Mouse (Mus musculus) liver, embryonic 15.5 days (tissue): ENCODE results near the gene Dusp7. TPM values are rescaled to one million over a fixed set of nuclear protein-coding genes. Genes with fewer than 3 reads are reported as not detected.

ENCODE experiments used
- ATAC-seq: fragments of 200-750 bp; cut with Nextera tagmentation; 2 replicates; pipeline ENCODE4 v1.8.0; 2017; ENCODE audit warnings: moderate number of reproducible peaks, mild to moderate bottlenecking, moderate library complexity; ENCODE audit not compliant: insufficient read depth
- H3K27ac ChIP-seq: fragments of 300-500 bp; sonication (generic); replicated peaks from 2 replicates; pipeline ENCODE4 v1.5.1; 2015; ENCODE audit warnings: mild to moderate bottlenecking, inconsistent platforms
- H3K27me3 ChIP-seq: fragments of 300-500 bp; sonication (generic); 2 replicates; pipeline ENCODE4 v1.6.1; 2015; ENCODE audit warnings: mild to moderate bottlenecking, inconsistent platforms
- H3K36me3 ChIP-seq: fragments of 300-500 bp; sonication (generic); replicated peaks from 2 replicates; pipeline ENCODE4 v1.6.1; 2015; ENCODE audit warnings: moderate library complexity, mild to moderate bottlenecking, inconsistent platforms
- H3K4me1 ChIP-seq: fragments of 300-500 bp; sonication (generic); replicated peaks from 2 replicates; pipeline ENCODE4 v1.6.1; 2015; ENCODE audit warnings: inconsistent platforms
- H3K4me2 ChIP-seq: fragments of 300-500 bp; sonication (generic); 2 replicates; pipeline ENCODE4 v1.6.1; 2015; ENCODE audit warnings: moderate library complexity, mild to moderate bottlenecking, inconsistent platforms
- H3K4me3 ChIP-seq: fragments of 300-500 bp; sonication (generic); replicated peaks from 2 replicates; pipeline ENCODE4 v1.5.1; 2015; ENCODE audit warnings: mild to moderate bottlenecking, inconsistent platforms
- H3K9ac ChIP-seq: fragments of 300-500 bp; sonication (generic); 2 replicates; pipeline ENCODE4 v1.6.1; 2015; ENCODE audit warnings: moderate library complexity, mild to moderate bottlenecking, inconsistent platforms
- H3K9me3 ChIP-seq: fragments of 300-500 bp; sonication (generic); replicated peaks from 2 replicates; pipeline ENCODE4 v1.6.1; 2016; ENCODE audit warnings: inconsistent platforms
- WGBS: fragments of 180-500 bp; shearing (Covaris S2); methylation state at CpG from one replicate; pipeline ENCODE4 v1.1.7; 2015; ENCODE audit warnings: mixed read lengths; ENCODE audit not compliant: insufficient replicate concordance; 5-methylcytosine and 5-hydroxymethylcytosine counted together
- polyA plus RNA-seq: library from polyadenylated mRNA; unstranded; fragments of >200 nt; fragmentation: Nextera tagmentation; extraction: Ambion mirVana; gene quantifications from 2 replicates; pipeline ENCODE4 v1.2.1, GENCODE M21; 2015

The Dusp7 gene
- polyA plus RNA-seq, 1 experiment from 2014 or later, result 3.4 TPM

GRCm38 (mm10) chr9:106392828-106393527, 24.5 kb downstream of the Dusp7 start:
- Histone ChIP-seq H3K4me1 (peaks cover 34% of the 10 kb centered on the region), H3K9me3 (no peaks in the 10 kb centered on the region)

GRCm38 (mm10) chr9:106393548-106393947, 25.1 kb downstream of the Dusp7 start:
- WGBS, result 48% methylated on average over 8 of the region's 8 CpGs
- ATAC-seq, result no peak
- Histone ChIP-seq H3K27me3 (no peaks in the 10 kb centered on the region; the same call in 1 of the 2 replicates), H3K9me3 (no peaks in the 10 kb centered on the region), H3K36me3 (no peaks in the 10 kb centered on the region), H3K4me1 (peaks cover 37% of the 10 kb centered on the region), H3K4me3 (no peak overlapping the region), H3K4me2 (no peak overlapping the region), H3K27ac (no peak overlapping the region), H3K9ac (no peak overlapping the region)

More at GRCm38 (mm10) chr9:106392828-106393527, 24.5 kb downstream of the Dusp7 start:
- Histone ChIP-seq H3K9ac (no peak overlapping the region), H3K36me3 (no peaks in the 10 kb centered on the region), H3K27ac (no peak overlapping the region), H3K4me3 (no peak overlapping the region), H3K4me2 (no peak overlapping the region), H3K27me3 (no peaks in the 10 kb centered on the region; the same call in 1 of the 2 replicates)
- 63% methylated on average over 11 of the region's 11 CpGs for WGBS
- ATAC-seq, result no peak

DNA sequence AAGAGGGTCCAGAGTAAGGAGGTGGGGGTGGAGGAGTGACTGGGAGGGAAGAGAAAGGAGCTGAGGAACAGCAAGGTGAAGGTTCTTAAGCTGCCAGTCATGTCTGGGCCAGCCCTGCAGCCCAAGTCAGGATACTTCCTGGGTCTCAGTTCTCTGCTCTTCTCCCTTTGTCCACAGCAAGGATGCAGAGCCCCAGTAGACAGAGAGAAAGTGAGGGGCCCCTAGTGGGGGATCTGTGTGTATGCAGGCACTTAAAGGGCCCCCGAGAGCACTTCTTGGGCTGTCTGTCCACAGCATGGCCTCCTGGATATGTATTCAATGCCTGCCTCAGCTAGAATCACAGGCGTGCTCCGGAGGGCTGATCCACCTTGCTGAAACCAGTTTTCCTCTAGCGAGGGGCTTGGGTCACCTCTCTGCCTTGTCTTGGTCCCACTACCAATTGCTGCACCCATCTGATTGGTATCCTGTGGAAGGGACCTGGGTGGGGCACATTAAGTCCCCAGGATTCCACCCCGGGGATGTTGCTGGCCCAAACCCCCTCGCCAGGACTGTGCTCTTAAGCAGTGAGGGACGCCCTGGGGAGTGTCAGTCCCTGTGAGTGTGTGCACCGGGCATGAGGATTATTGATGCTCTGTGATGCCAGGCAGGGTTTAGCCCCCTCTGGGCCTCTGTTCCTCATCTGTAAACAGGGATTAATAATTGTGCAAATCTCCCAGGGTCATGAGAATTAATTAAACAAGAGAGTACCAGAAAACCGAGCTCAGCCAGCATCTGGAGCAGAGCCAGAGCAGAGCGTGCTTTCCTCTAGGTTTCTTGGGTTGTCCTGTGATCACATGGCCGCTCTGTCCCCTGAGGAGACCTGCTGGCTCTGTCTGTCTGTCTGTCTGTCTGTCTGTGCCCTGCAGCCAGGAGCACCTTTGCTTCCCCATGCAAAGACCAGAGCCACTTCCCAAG, 26.5 kb downstream of the Dusp7 start:
- no peak for ATAC-seq
- Histone ChIP-seq H3K4me1 (peaks cover 51% of the 10 kb centered on the region), H3K4me3 (no peak overlapping the region), H3K9ac (no peak overlapping the region), H3K27ac (no peak overlapping the region), H3K9me3 (no peaks in the 10 kb centered on the region), H3K27me3 (no peaks in the 10 kb centered on the region; the same call in 1 of the 2 replicates), H3K4me2 (no peak overlapping the region), H3K36me3 (no peaks in the 10 kb centered on the region)
- WGBS, result 58% methylated on average over 11 of the region's 11 CpGs

DNA sequence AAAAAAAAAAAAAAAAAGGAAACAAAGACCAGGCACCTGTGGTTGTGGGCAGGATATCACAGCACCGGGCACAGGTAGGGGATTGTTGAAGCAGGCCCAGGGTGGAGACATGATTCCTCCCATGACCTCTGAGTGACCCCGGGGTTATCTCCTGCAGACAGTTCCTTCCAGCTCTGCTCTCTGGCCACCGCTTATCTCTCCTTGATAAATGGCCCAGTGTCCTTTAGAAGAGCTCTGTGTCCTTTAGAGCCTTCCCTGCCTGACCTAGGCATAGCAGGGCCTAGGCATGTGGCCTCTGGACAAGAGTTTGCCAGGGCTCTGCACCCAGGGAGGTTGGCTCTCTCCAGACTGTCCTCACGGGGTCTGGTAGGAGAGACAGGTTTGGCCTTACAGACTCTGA, 29.3 kb downstream of the Dusp7 start:
- no peaks in the 10 kb centered on the region; the same call in 1 of the 2 replicates for H3K27me3 ChIP-seq
- H3K27ac ChIP-seq, result peak overlapping the region; percentile 84
- 21% methylated on average over 4 of the region's 4 CpGs for WGBS
- peak; percentile 35 for ATAC-seq
- no peak overlapping the region for H3K4me3 ChIP-seq
- peak overlapping the region; percentile 47 for H3K9ac ChIP-seq
- H3K36me3 ChIP-seq, result no peaks in the 10 kb centered on the region
- no peaks in the 10 kb centered on the region for H3K9me3 ChIP-seq
- peak overlapping the region; percentile 46 for H3K4me2 ChIP-seq
- H3K4me1 ChIP-seq, result peaks cover 79% of the 10 kb centered on the region

DNA sequence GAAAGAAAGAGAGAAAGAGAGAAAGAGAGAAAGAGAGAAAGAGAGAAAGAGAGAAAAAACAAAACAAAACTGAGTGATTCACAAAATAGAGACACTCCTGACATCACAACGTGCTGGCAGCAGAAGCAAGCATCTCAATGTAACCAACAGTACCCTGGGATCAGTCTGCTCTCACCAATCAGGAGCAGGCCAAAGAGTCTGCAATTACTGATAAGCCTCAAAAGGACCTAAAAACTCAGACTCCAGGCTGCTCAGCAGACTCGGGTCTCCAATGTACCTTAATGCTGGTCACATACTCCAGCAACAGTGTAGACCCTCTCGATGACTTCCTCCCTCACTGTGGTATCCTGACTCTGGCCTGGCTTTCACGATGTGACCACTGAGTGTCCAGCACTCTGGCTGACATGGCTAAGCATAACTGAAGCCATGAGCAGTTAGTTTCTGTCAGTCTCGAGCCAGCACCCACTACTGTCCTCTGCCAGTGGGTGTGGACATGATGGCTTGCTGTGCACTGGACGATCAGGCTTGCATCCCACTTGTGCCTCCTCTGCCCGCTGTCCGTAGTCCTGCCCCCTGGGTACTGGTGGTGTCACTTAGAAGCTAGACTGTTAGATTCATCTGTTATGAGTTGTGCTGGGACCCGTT, 30.4 kb downstream of the Dusp7 start:
- Histone ChIP-seq H3K27me3 (no peaks in the 10 kb centered on the region; the same call in 1 of the 2 replicates), H3K4me1 (peaks cover 80% of the 10 kb centered on the region), H3K4me3 (peak overlapping the region; percentile 17; the same call in 1 of the 2 replicates), H3K27ac (peak overlapping the region; percentile 95), H3K4me2 (peak overlapping the region; percentile 67), H3K9ac (peak overlapping the region; percentile 47), H3K9me3 (no peaks in the 10 kb centered on the region), H3K36me3 (no peaks in the 10 kb centered on the region)
- ATAC-seq, result peak; percentile 91
- WGBS, result 33% methylated on average over 9 of the region's 9 CpGs

DNA sequence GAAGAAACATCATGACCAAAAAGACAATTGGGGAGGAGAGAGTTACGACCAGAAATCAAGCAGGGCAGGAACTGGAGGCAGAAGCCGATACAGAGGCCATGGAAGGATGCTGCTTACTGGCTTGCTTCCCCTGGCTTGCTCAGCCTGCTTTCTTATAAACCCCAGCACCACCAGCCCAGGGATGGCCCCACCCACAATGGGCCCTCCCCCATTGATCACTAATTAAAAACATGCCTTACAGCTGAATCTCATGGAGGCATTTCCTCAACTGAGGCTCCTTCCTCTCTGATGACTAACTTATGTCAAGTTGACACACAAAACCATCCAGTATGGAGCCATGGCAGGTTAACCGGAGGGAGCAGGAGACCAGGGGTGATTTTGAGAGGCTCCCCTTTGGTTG, 31.4 kb downstream of the Dusp7 start:
- Histone ChIP-seq H3K9me3 (no peaks in the 10 kb centered on the region), H3K4me1 (peaks cover 72% of the 10 kb centered on the region), H3K27me3 (no peaks in the 10 kb centered on the region; the same call in 1 of the 2 replicates), H3K9ac (no peak overlapping the region), H3K36me3 (no peaks in the 10 kb centered on the region), H3K27ac (peak overlapping the region; percentile 95), H3K4me3 (no peak overlapping the region), H3K4me2 (peak overlapping the region; percentile 67; the same call in 1 of the 2 replicates)
- no peak for ATAC-seq
- WGBS, result 89% methylated on average over 3 of the region's 3 CpGs

- Histone ChIP-seq H3K36me3 (no peaks in the 10 kb centered on the region), H3K9ac (no peak overlapping the region), H3K4me1 (peaks cover 68% of the 10 kb centered on the region), H3K4me3 (no peak overlapping the region), H3K4me2 (peak overlapping the region; percentile 28; the same call in 1 of the 2 replicates), H3K27me3 (no peaks in the 10 kb centered on the region), H3K27ac (peak overlapping the region; percentile 66), H3K9me3 (no peaks in the 10 kb centered on the region)
- ATAC-seq, result peak; percentile 42
- 31% methylated on average over 5 of the region's 5 CpGs for WGBS
Measured at GRCm38 (mm10) chr9:106402149-106402548, 33.7 kb downstream of the Dusp7 start.

GRCm38 (mm10) chr9:106402607-106403375, 34.4 kb downstream of the Dusp7 start:
- Histone ChIP-seq H3K4me3 (no peak overlapping the region), H3K27ac (peak overlapping the region; percentile 66), H3K4me1 (peaks cover 61% of the 10 kb centered on the region), H3K4me2 (peak overlapping the region; percentile 28; the same call in 1 of the 2 replicates), H3K27me3 (no peaks in the 10 kb centered on the region), H3K36me3 (no peaks in the 10 kb centered on the region), H3K9me3 (no peaks in the 10 kb centered on the region), H3K9ac (no peak overlapping the region)
- no peak for ATAC-seq
- WGBS, result 75% methylated on average over 16 of the region's 16 CpGs

DNA sequence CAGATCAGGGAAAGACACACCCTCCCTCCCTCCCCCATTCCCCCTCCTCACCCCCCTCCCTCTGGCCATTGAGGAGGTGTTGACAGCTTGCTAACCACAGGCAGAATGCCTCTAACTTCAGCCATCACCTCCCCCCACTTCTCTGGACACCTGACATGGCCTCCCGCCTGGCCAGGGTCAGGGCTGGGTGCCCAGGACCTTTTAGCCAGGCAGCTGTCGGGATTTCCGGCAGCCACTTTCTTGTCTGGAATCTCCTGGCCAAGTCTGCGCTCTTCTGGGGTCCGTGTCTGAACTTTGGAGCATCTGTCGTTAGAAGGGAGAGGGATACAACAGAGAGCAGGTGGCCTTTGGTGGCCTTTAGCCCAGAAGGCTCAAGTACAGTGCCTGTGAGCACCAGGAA, 36.8 kb downstream of the Dusp7 start:
- ATAC-seq, result no peak
- Histone ChIP-seq H3K27ac (no peak overlapping the region), H3K9ac (no peak overlapping the region), H3K4me3 (no peak overlapping the region), H3K27me3 (no peaks in the 10 kb centered on the region), H3K4me1 (peaks cover 43% of the 10 kb centered on the region), H3K9me3 (no peaks in the 10 kb centered on the region), H3K36me3 (no peaks in the 10 kb centered on the region), H3K4me2 (no peak overlapping the region)
- WGBS, result 39% methylated on average over 6 of the region's 6 CpGs

DNA sequence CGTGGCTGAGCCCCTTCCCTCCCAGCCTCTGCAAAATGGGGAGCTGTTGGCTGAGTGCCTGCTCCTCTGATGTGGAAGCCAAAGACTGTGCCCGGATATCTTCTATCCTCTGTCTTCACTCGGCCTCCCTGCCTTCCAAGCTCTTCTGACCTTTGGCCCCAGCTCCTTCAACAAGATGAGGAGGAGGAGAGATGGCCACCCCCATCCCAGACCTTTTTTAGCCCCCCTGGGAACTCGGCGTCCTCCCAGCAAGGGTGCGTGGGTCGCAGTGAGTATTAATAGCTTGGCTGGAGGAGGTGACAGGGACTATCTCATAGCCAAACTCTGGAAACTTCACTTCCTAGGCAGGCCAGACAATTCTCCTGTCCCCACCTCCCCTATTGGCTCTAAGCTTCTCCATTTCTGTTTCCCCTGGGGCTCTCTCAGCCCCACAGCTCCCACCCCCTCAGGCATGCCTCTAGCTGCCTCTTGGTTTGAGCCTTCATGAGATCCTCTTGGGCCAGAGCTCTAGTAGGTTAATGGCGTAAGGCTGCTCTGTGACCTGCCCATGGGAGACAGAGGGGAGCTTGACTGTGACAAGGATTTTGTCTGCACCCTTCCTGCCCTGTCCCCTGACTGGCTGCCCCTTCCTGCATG, 38.1 kb downstream of the Dusp7 start:
- Histone ChIP-seq H3K4me2 (no peak overlapping the region), H3K9me3 (no peaks in the 10 kb centered on the region), H3K27me3 (no peaks in the 10 kb centered on the region), H3K9ac (no peak overlapping the region), H3K36me3 (no peaks in the 10 kb centered on the region), H3K27ac (no peak overlapping the region), H3K4me3 (no peak overlapping the region), H3K4me1 (peaks cover 43% of the 10 kb centered on the region)
- no peak for ATAC-seq
- WGBS, result 48% methylated on average over 8 of the region's 8 CpGs
